Mouse (Mus musculus) liver, postnatal 0 days (tissue): ENCODE results near the gene Purb.

Source experiments
- CTCF ChIP-seq: sonication (generic); IDR thresholded peaks from 2 replicates; pipeline ENCODE4 v1.5.1; 2016; ENCODE audit warnings: antibody characterized with exemption, low read depth
- EP300 ChIP-seq: IDR thresholded peaks from 2 replicates; pipeline ENCODE4 v1.6.1; 2016; ENCODE audit warnings: antibody characterized with exemption, low read depth, mild to moderate bottlenecking

DNA sequence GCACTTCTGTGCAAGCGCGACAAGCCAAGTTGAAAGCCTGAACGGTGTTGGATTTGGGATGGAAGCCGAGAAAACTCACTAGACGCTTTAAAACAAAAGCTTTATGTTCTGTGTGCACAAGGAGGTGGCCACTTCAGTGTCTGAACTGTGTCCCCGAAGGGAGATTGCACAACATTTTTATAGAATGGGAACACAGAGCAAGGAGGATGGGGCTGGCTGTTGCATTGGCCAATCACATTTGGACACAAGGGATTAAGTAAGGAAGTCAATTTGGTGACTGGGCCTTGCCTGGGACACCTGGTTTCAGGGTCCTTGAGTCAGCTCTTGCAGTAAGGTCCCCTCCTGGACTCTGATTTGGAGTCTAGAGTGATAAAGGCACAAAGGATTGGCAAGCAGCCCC lies 29.0 kb upstream of the Purb start:
- TF ChIP-seq CTCF (no peak), EP300 (no peak)
